Mouse (Mus musculus): ENCODE results near the gene Sipa1l1.

The Sipa1l1 gene

GRCm38 (mm10) chr12:82425853-82426252 lies 256.7 kb downstream of the Sipa1l1 start:
- DNase-seq (ENCODE audit: low spot score) = no peak

- DNase-seq (ENCODE audit: low spot score) = no peak
Observed at GRCm38 (mm10) chr12:82427416-82427815, 258.3 kb downstream of the Sipa1l1 start.

- no peak for DNase-seq (ENCODE audit: low spot score)
Observed at GRCm38 (mm10) chr12:82428466-82428865, 259.3 kb downstream of the Sipa1l1 start.

- DNase-seq (ENCODE audit: low spot score) = no peak
Observed at GRCm38 (mm10) chr12:82433311-82433710, 264.2 kb downstream of the Sipa1l1 start.

GRCm38 (mm10) chr12:82434591-82434990 lies 265.5 kb downstream of the Sipa1l1 start:
- no peak for DNase-seq (ENCODE audit: low spot score)

GRCm38 (mm10) chr12:82441479-82441878 lies 272.4 kb downstream of the Sipa1l1 start:
- DNase-seq (ENCODE audit: low spot score) = no peak

- no peak for DNase-seq (ENCODE audit: low spot score)
Observed at GRCm38 (mm10) chr12:82446609-82447024, 277.5 kb downstream of the Sipa1l1 start.

GRCm38 (mm10) chr12:82448129-82448815 lies 279.2 kb downstream of the Sipa1l1 start:
- DNase-seq (ENCODE audit: low spot score) = no peak

- DNase-seq (ENCODE audit: low spot score) = no peak
Observed at GRCm38 (mm10) chr12:82452428-82452827, 283.3 kb downstream of the Sipa1l1 start.

GRCm38 (mm10) chr12:82454415-82454814 lies 285.3 kb downstream of the Sipa1l1 start:
- no peak for DNase-seq (ENCODE audit: low spot score)

GRCm38 (mm10) chr12:82455700-82456413 lies 286.7 kb downstream of the Sipa1l1 start:
- DNase-seq (ENCODE audit: low spot score) = no peak

- DNase-seq (ENCODE audit: low spot score) = no peak
Observed at GRCm38 (mm10) chr12:82456414-82456805, 287.3 kb downstream of the Sipa1l1 start.

- no peak for DNase-seq (ENCODE audit: low spot score)
Observed at GRCm38 (mm10) chr12:82457609-82458008, 288.5 kb downstream of the Sipa1l1 start.

- no peak for DNase-seq (ENCODE audit: low spot score)
Observed at GRCm38 (mm10) chr12:82458017-82458416, 288.9 kb downstream of the Sipa1l1 start.

- DNase-seq (ENCODE audit: low spot score) = no peak
Observed at GRCm38 (mm10) chr12:82467234-82467633, 298.1 kb downstream of the Sipa1l1 start.

- no peak for DNase-seq (ENCODE audit: low spot score)
Observed at GRCm38 (mm10) chr12:82467641-82468040, 298.5 kb downstream of the Sipa1l1 start.

- no peak for DNase-seq (ENCODE audit: low spot score)
Observed at GRCm38 (mm10) chr12:82468416-82468815, 299.3 kb downstream of the Sipa1l1 start.

- DNase-seq (ENCODE audit: low spot score) = peak; percentile 83
Observed at GRCm38 (mm10) chr12:82469706-82470361, 300.7 kb downstream of the Sipa1l1 start.

- DNase-seq (ENCODE audit: low spot score) = peak; percentile 66
Observed at GRCm38 (mm10) chr12:82470362-82470936, 301.3 kb downstream of the Sipa1l1 start.

- no peak for DNase-seq (ENCODE audit: low spot score)
Observed at GRCm38 (mm10) chr12:82472796-82473195, 303.7 kb downstream of the Sipa1l1 start.

GRCm38 (mm10) chr12:82473238-82473637 lies 304.1 kb downstream of the Sipa1l1 start:
- DNase-seq (ENCODE audit: low spot score) = no peak

- no peak for DNase-seq (ENCODE audit: low spot score)
Observed at GRCm38 (mm10) chr12:82474409-82474808, 305.3 kb downstream of the Sipa1l1 start.

- DNase-seq (ENCODE audit: low spot score) = no peak
Observed at GRCm38 (mm10) chr12:82476028-82476427, 306.9 kb downstream of the Sipa1l1 start.

Measured in T-cell, adult 2 months (primary cell).